Comparison of ENCODE assay signal across 9 mouse cellular contexts in genomic region chr8:30959436-30960180, GRCm38 (mm10).
DNase-seq lines count a peak whose midpoint lies in the region; ATAC-seq and TF ChIP-seq lines count a peak whose summit lies in the region.
"Had no signal": no experiment of that assay in that cellular context is flagged by ENCODE, and none has a peak within 500 bp of the region (broad histone marks: within the 10 kb centered on the region; RNA-seq: fewer than 3 reads in every experiment).

No protein-coding gene starts in this region.

- 42% methylated on average over 17 of the region's 17 CpGs for WGBS in heart, embryonic 14.5 days
- 33% methylated on average over 17 of the region's 17 CpGs for WGBS in hindbrain, embryonic 10.5 days
- WGBS in liver, postnatal 0 days (ENCODE audit: insufficient replicate concordance), result 39% methylated on average over 17 of the region's 17 CpGs

- TF ChIP-seq EP300 in liver, postnatal 0 days (IDR thresholded peaks at IDR 0.05; ENCODE audit: low read depth), result no peak

- H3K4me3 ChIP-seq in heart, embryonic 14.5 days (ENCODE audit: control insufficient read depth in 1 of 2, insufficient read depth in 1 of 2, low read depth in 1 of 2, low read length in 2 of 2), result peak overlapping the region; percentile 28 to 29; a peak in 3 of 4 replicates
- H3K4me3 ChIP-seq in hindbrain, embryonic 10.5 days, result peak overlapping the region; percentile 38
- H3K4me3 ChIP-seq in liver, postnatal 0 days (ENCODE audit: low read depth, low read length), result no peak overlapping the region

- H3K4me1 ChIP-seq in heart, embryonic 14.5 days (ENCODE audit: control insufficient read depth in 2 of 2, insufficient read depth in 2 of 2, low read length in 2 of 2), result no peaks in the 10 kb centered on the region; a peak in 1 of 4 replicates
- peaks cover 10% of the 10 kb centered on the region for H3K4me1 ChIP-seq in hindbrain, embryonic 10.5 days (replicated peaks)
- no peaks in the 10 kb centered on the region for H3K4me1 ChIP-seq in liver, postnatal 0 days (ENCODE audit: insufficient read depth)

- ATAC-seq in heart, embryonic 14.5 days (ENCODE audit: insufficient number of reproducible peaks, insufficient read depth, low FRiP score, low read depth), result no peak
- no peak for ATAC-seq in liver, postnatal 0 days
- ATAC-seq in megakaryocyte progenitor cell, adult 5-6 weeks (replicated peaks; ENCODE audit: poor library complexity), result no peak
- no peak for ATAC-seq in monocyte, adult 5-6 weeks (replicated peaks; ENCODE audit: insufficient number of reproducible peaks, low FRiP score, low TSS enrichment, poor library complexity, severe bottlenecking)

- H3K9me3 ChIP-seq in heart, embryonic 14.5 days (ENCODE audit: control insufficient read depth, low read length), result no peaks in the 10 kb centered on the region
- no peaks in the 10 kb centered on the region for H3K9me3 ChIP-seq in hindbrain, embryonic 10.5 days
- H3K9me3 ChIP-seq in liver, postnatal 0 days (ENCODE audit: low read length), result no peaks in the 10 kb centered on the region

- DNase-seq in heart, adult 8-10 months (ENCODE audit: low spot score), result no peak
- DNase-seq in embryo, embryonic 10.5 days (ENCODE audit: low spot score), result peak; percentile 76
- DNase-seq in hindbrain, embryonic 10.5 days (ENCODE audit: low spot score), result peak; percentile 29
- DNase-seq in liver, postnatal 0 days, result no peak
- no peak for DNase-seq in layer of hippocampus, adult 11-12 months (ENCODE audit: low spot score)
- DNase-seq: thymus, postnatal 4 days had no signal

- no peaks in the 10 kb centered on the region for H3K36me3 ChIP-seq in heart, embryonic 14.5 days (ENCODE audit: control insufficient read depth, insufficient read depth, low read length)
- no peaks in the 10 kb centered on the region for H3K36me3 ChIP-seq in hindbrain, embryonic 10.5 days
- H3K36me3 ChIP-seq in liver, postnatal 0 days (replicated peaks; ENCODE audit: insufficient read depth, low read length), result no peaks in the 10 kb centered on the region

- H3K9ac ChIP-seq in heart, embryonic 14.5 days (ENCODE audit: low read length), result peak overlapping the region; percentile 50; the same call in 1 of the 2 replicates
- H3K9ac ChIP-seq in liver, postnatal 0 days (replicated peaks), result no peak overlapping the region

- peak overlapping the region; percentile 68 for H3K4me2 ChIP-seq in heart, embryonic 14.5 days (ENCODE audit: low read length)
- H3K4me2 ChIP-seq in liver, postnatal 0 days (ENCODE audit: low read depth, low read length), result peak overlapping the region; percentile 49

- no peak for TF ChIP-seq CTCF in liver, postnatal 0 days (IDR thresholded peaks at IDR 0.05; ENCODE audit: low read depth)

- no peak overlapping the region for H3K27ac ChIP-seq in heart, embryonic 14.5 days (replicated peaks in 1 of 2; ENCODE audit: control insufficient read depth in 1 of 2, insufficient read depth in 1 of 2, low read depth in 2 of 2, low read length in 2 of 2)
- H3K27ac ChIP-seq in hindbrain, embryonic 10.5 days, result no peak overlapping the region
- H3K27ac ChIP-seq in liver, postnatal 0 days (ENCODE audit: low read depth), result no peak overlapping the region

- no peaks in the 10 kb centered on the region for H3K27me3 ChIP-seq in heart, embryonic 14.5 days (ENCODE audit: control insufficient read depth, insufficient read depth, low read length)
- H3K27me3 ChIP-seq in hindbrain, embryonic 10.5 days (ENCODE audit: insufficient read depth, poor library complexity, severe bottlenecking), result peaks cover 19% of the 10 kb centered on the region
- H3K27me3 ChIP-seq in liver, postnatal 0 days (ENCODE audit: insufficient read depth, low read length), result no peaks in the 10 kb centered on the region

Comparison
In these comparisons a context has a peak if more than half of its experiments do, and no peak if none do; other contexts are left out.
1. DNase-seq: peak in embryo, embryonic 10.5 days (single experiment) and hindbrain, embryonic 10.5 days (single experiment); none in heart, adult 8-10 months (single experiment), liver, postnatal 0 days (single experiment) and layer of hippocampus, adult 11-12 months (single experiment).